ENCODE assay signal across 8 mouse cellular contexts in genomic region chr5:135888405-135889215, GRCm38 (mm10). TPM values are rescaled to one million over a fixed set of nuclear protein-coding genes. Genes with fewer than 3 reads are reported as not detected.
DNase-seq lines count a peak whose midpoint lies in the region; ATAC-seq lines count a peak whose summit lies in the region.

No protein-coding gene starts in this region.

- no peak for ATAC-seq in lung, embryonic 15.5 days (ENCODE audit: borderline replicate concordance, extremely low read depth, low FRiP score, low TSS enrichment)
- no peak for ATAC-seq in megakaryocyte-erythroid progenitor cell, adult 5-6 weeks (replicated peaks; ENCODE audit: low FRiP score, low TSS enrichment, poor library complexity, severe bottlenecking)

- H3K4me1 ChIP-seq in hindbrain, embryonic 10.5 days (replicated peaks), result peaks cover 17% of the 10 kb centered on the region
- H3K4me1 ChIP-seq in lung, embryonic 15.5 days, result peaks cover 15% of the 10 kb centered on the region

- H3K27ac ChIP-seq in hindbrain, embryonic 10.5 days, result no peak overlapping the region
- H3K27ac ChIP-seq in lung, embryonic 15.5 days, result no peak overlapping the region

- no peaks in the 10 kb centered on the region for H3K36me3 ChIP-seq in hindbrain, embryonic 10.5 days
- H3K36me3 ChIP-seq in lung, embryonic 15.5 days, result no peaks in the 10 kb centered on the region

- peak overlapping the region; percentile 33 for H3K4me3 ChIP-seq in hindbrain, embryonic 10.5 days
- H3K4me3 ChIP-seq in lung, embryonic 15.5 days, result peak overlapping the region; percentile 40

- H3K9me3 ChIP-seq in hindbrain, embryonic 10.5 days, result no peaks in the 10 kb centered on the region
- no peaks in the 10 kb centered on the region for H3K9me3 ChIP-seq in lung, embryonic 15.5 days

- DNase-seq in urinary bladder, adult 2 months (ENCODE audit: low spot score), result peak; percentile 55
- no peak for DNase-seq in urinary bladder, postnatal 4 days (ENCODE audit: low spot score in 2 of 2)
- DNase-seq in hindbrain, embryonic 10.5 days (ENCODE audit: low spot score), result no peak
- no peak for DNase-seq in ovary, postnatal 14 days (ENCODE audit: low spot score)
- DNase-seq in cerebellum, adult 11 months, result no peak
- no peak for DNase-seq in layer of hippocampus, postnatal 14 days (ENCODE audit: low spot score in 2 of 2)

- peak overlapping the region; percentile 33 for H3K9ac ChIP-seq in lung, embryonic 15.5 days

- WGBS in hindbrain, embryonic 10.5 days, result 6% methylated on average over 30 of the region's 30 CpGs
- 5% methylated on average over 30 of the region's 30 CpGs for WGBS in lung, embryonic 15.5 days

- H3K27me3 ChIP-seq in hindbrain, embryonic 10.5 days (ENCODE audit: insufficient read depth, poor library complexity, severe bottlenecking), result peaks cover 67% of the 10 kb centered on the region
- peaks cover 13% of the 10 kb centered on the region; the same call in 1 of the 2 replicates for H3K27me3 ChIP-seq in lung, embryonic 15.5 days

- H3K4me2 ChIP-seq in lung, embryonic 15.5 days, result peak overlapping the region; percentile 70

RNA-seq across cellular contexts. Expression of gene Hspb1, which starts 0.9 kb away (rescaled TPM):
- polyA plus RNA-seq in urinary bladder, adult 2 months (2012; rRNA removed), result 816 and 846 TPM in 2 replicates
- 10.6 and 24.0 TPM in 2 replicates for polyA plus RNA-seq in hindbrain, embryonic 10.5 days (2016; fragmentation: Nextera tagmentation; extraction: Ambion mirVana)
- polyA plus RNA-seq in lung, embryonic 15.5 days (2015; fragmentation: Nextera tagmentation; extraction: Ambion mirVana), result 114 and 129 TPM in 2 replicates
- total RNA-seq in layer of hippocampus, postnatal 14 days (2021), result 10 to 100 TPM in 1 of 2 experiments, 1 to 10 TPM in 1; 7.1 to 10.5 TPM
- total RNA-seq in megakaryocyte-erythroid progenitor cell, adult 5-6 weeks (2014; fragmentation: Nextera tagmentation), result not detected in 2 replicates
- total RNA-seq in megakaryocyte-erythroid progenitor cell, adult 5-6 weeks (2017), result not detected in 2 replicates

RNA-seq across cellular contexts. Expression of gene Ywhag, which starts 45.8 kb away (rescaled TPM):
- 54.0 and 76.6 TPM in 2 replicates for polyA plus RNA-seq in urinary bladder, adult 2 months (2012; rRNA removed)
- 274 and 348 TPM in 2 replicates for polyA plus RNA-seq in hindbrain, embryonic 10.5 days (2016; fragmentation: Nextera tagmentation; extraction: Ambion mirVana)
- 144 and 156 TPM in 2 replicates for polyA plus RNA-seq in lung, embryonic 15.5 days (2015; fragmentation: Nextera tagmentation; extraction: Ambion mirVana)
- total RNA-seq in layer of hippocampus, postnatal 14 days (2021), result 1,000 to 10,000 TPM; 1,522 to 1,558 TPM
- 125 and 138 TPM in 2 replicates for total RNA-seq in megakaryocyte-erythroid progenitor cell, adult 5-6 weeks (2014; fragmentation: Nextera tagmentation)
- total RNA-seq in megakaryocyte-erythroid progenitor cell, adult 5-6 weeks (2017), result 88.3 and 92.5 TPM in 2 replicates
